Mouse (Mus musculus) midbrain, embryonic 11.5 days (tissue): ENCODE measurements around the gene C330007P06Rik. TPM values are rescaled to one million over a fixed set of nuclear protein-coding genes. Genes with fewer than 3 reads are reported as not detected.

Experiments used
- ATAC-seq: fragments of 200-750 bp; cut with Nextera tagmentation; 2 replicates; pipeline ENCODE4 v1.8.0; 2017; ENCODE audit warnings: moderate TSS enrichment, moderate library complexity; ENCODE audit not compliant: low FRiP score
- DNase-seq: peaks from one replicate; pipeline ENCODE4 v3.0.0; 2015; ENCODE audit warnings: low spot score; ENCODE audit errors: missing footprints
- H3K27ac ChIP-seq: fragments of 300-500 bp; sonication (generic); 2 replicates; pipeline ENCODE4 v1.5.1; 2014; ENCODE audit warnings: low read depth, low read length
- H3K27me3 ChIP-seq: fragments of 300-500 bp; sonication (generic); 2 replicates; pipeline ENCODE4 v1.6.1; 2014; ENCODE audit warnings: mild to moderate bottlenecking, low read length, moderate library complexity, mixed read lengths; ENCODE audit not compliant: control insufficient read depth, insufficient read depth
- H3K36me3 ChIP-seq: fragments of 300-500 bp; sonication (generic); 2 replicates; pipeline ENCODE4 v1.6.1; 2014; ENCODE audit warnings: mild to moderate bottlenecking, low read length, moderate library complexity, mixed read lengths; ENCODE audit not compliant: control insufficient read depth, insufficient read depth
- H3K4me1 ChIP-seq: fragments of 300-500 bp; sonication (generic); 2 replicates; pipeline ENCODE4 v1.6.1; 2014; ENCODE audit warnings: low read length; ENCODE audit not compliant: control insufficient read depth, insufficient read depth
- H3K4me2 ChIP-seq: fragments of 300-500 bp; sonication (generic); 2 replicates; pipeline ENCODE4 v1.6.1; 2014; ENCODE audit warnings: mild to moderate bottlenecking, moderate library complexity
- H3K4me3 ChIP-seq: fragments of 300-500 bp; sonication (generic); 2 replicates; pipeline ENCODE4 v1.5.1; 2014; ENCODE audit warnings: low read depth, low read length
- H3K9ac ChIP-seq: fragments of 300-500 bp; sonication (generic); 2 replicates; pipeline ENCODE4 v1.6.1; 2014; ENCODE audit warnings: low read length
- H3K9me3 ChIP-seq: fragments of 300-500 bp; sonication (generic); 2 replicates; pipeline ENCODE4 v1.6.1; 2016; ENCODE audit warnings: low read length; ENCODE audit not compliant: control insufficient read depth
- WGBS: fragments of 180-500 bp; shearing (Covaris S2); extraction: QIAGEN DNeasy Blood & Tissue Kit; methylation state at CpG from one replicate; pipeline ENCODE4 v1.1.7; 2014; 5-methylcytosine and 5-hydroxymethylcytosine counted together
- polyA plus RNA-seq: library from polyadenylated mRNA; unstranded; fragments of >200 nt; fragmentation: Nextera tagmentation; extraction: Ambion mirVana; gene quantifications from 2 replicates; pipeline ENCODE4 v1.2.1, GENCODE M21; 2014

Gene C330007P06Rik
- polyA plus RNA-seq, 1 experiment from 2014 or later: 35.6 TPM

DNA sequence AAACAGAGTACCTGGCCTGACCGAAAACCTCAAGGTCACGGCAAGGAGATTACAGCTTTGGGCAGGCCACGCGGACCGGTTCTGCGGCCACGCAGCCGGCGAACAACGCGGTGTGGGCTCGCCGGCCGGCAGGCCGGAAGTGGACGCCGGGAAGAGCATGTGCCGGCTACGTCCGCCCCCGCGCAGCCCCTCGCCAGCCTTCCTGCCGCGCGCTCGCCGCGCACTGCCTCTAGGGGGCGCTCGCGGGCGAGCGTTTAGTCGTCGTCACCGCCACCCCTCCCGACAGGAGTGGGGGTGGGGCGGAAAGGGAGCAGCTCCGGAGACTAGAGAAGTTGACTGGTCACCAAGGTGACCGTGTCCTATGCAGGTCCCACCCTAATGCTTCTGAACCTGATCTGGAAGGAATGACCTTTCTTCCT is 77.7 kb downstream of the C330007P06Rik start:
- WGBS: 10% methylated on average over 41 of the region's 41 CpGs
- Histone ChIP-seq H3K4me2 (peak overlapping the region; percentile 48), H3K27ac (peak overlapping the region; percentile 78), H3K36me3 (peaks cover 2% of the 10 kb centered on the region; the same call in 1 of the 2 replicates), H3K4me3 (peak overlapping the region; percentile 60), H3K9ac (peak overlapping the region; percentile 77), H3K27me3 (no peaks in the 10 kb centered on the region), H3K4me1 (no peaks in the 10 kb centered on the region), H3K9me3 (no peaks in the 10 kb centered on the region)
- ATAC-seq: peak; percentile 85
- peak; percentile 98 for DNase-seq

- Histone ChIP-seq H3K4me3 (peak within 1 kb of the TSS; percentile 60), H3K27ac (peak within 1 kb of the TSS; percentile 78), H3K9me3 (no peaks in the 10 kb centered on the region), H3K27me3 (no peaks in the 10 kb centered on the region), H3K9ac (peak within 1 kb of the TSS; percentile 77), H3K36me3 (peaks cover 2% of the 10 kb centered on the region; the same call in 1 of the 2 replicates), H3K4me2 (peak within 1 kb of the TSS; percentile 48), H3K4me1 (no peaks in the 10 kb centered on the region)
- 20% methylated on average over 41 of the region's 41 CpGs for WGBS
- peak; percentile 91 for DNase-seq
- peak; percentile 94 for ATAC-seq
These were observed 78.3 kb downstream of the C330007P06Rik start, which contains the start of gene Slc25a5 for GRCm38 (mm10) chrX:36795424-36796162. Gene Slc25a5 (plus strand): TSS chrX:36795651.

DNA sequence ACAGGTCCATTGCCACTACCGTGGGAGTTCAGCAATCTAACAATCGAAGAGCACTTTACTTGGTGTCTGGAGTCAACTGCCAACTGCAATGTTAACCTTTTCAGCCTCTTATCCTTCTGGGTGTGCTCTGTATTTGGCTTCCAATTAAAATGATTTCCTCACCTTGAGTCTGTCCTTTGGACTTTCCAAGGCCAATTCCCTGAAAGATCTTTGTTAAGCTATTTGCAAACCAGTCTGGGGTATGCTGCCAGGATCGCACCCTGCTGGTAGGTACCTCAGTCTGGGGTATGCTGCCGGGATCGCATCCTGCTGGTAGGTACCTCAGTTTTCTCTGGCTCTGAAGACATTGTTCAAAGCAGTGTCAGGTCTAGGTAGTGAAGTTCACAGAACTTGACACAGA is 79.3 kb downstream of the C330007P06Rik start:
- 60% methylated on average over 5 of the region's 5 CpGs for WGBS
- H3K4me3 ChIP-seq: no peak overlapping the region
- DNase-seq (no peak), ATAC-seq (no peak)
- no peaks in the 10 kb centered on the region for H3K27me3 ChIP-seq
- no peak overlapping the region for H3K9ac ChIP-seq
- H3K27ac ChIP-seq: no peak overlapping the region
- H3K4me1 ChIP-seq: no peaks in the 10 kb centered on the region
- no peak overlapping the region for H3K4me2 ChIP-seq
- no peaks in the 10 kb centered on the region for H3K9me3 ChIP-seq
- peaks cover 2% of the 10 kb centered on the region; the same call in 1 of the 2 replicates for H3K36me3 ChIP-seq

DNA sequence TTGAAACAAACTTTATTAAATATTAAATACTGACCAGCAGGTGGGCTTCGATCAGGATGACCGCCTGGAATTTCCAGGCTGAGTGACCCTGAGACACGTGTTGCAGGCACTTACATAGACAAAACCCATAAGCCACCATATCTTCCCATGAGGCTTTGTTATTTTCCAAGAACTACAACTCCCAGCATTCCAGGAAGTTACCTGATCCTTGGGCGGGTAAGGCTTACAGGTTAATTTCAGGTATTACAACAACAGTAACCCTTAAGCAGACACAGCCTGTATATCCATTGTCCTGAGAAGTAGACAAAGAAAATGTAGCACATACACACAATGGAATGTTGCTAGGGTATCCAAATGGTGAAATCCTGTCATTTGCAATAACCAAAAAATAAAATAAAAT is 84.6 kb downstream of the C330007P06Rik start:
- no peak overlapping the region for H3K4me2 ChIP-seq
- H3K36me3 ChIP-seq: no peaks in the 10 kb centered on the region
- no peak overlapping the region for H3K4me3 ChIP-seq
- ATAC-seq (no peak), DNase-seq (no peak)
- H3K27ac ChIP-seq: no peak overlapping the region
- no peaks in the 10 kb centered on the region for H3K9me3 ChIP-seq
- H3K9ac ChIP-seq: no peak overlapping the region
- H3K4me1 ChIP-seq: no peaks in the 10 kb centered on the region
- no peaks in the 10 kb centered on the region for H3K27me3 ChIP-seq
- WGBS: 55% methylated on average over 4 of the region's 4 CpGs

DNA sequence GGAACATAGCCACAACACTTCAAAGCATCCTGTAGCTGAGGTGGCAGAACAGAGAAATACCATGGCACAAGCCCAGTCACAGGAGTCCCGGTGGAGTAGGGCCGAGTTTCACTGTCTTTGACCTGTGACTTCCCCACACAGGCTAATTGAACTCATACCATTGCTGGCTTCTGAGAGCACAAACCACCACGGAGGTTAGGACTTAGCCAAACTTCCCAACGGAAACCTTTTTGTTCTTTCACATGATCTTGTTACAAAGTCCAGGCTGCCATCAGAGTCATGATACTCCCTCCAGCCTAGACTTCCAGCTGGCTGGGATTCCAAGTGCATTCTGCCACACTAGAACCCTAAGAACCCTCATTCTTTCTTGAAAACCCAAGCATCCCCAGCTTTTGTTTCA is 96.2 kb downstream of the C330007P06Rik start:
- no peak overlapping the region for H3K4me2 ChIP-seq
- H3K4me1 ChIP-seq: no peaks in the 10 kb centered on the region
- H3K36me3 ChIP-seq: no peaks in the 10 kb centered on the region
- DNase-seq (no peak), ATAC-seq (no peak)
- 85% methylated on average over 4 of the region's 4 CpGs for WGBS
- no peak overlapping the region for H3K4me3 ChIP-seq
- no peaks in the 10 kb centered on the region for H3K27me3 ChIP-seq
- no peaks in the 10 kb centered on the region for H3K9me3 ChIP-seq
- no peak overlapping the region for H3K27ac ChIP-seq
- no peak overlapping the region for H3K9ac ChIP-seq

DNA sequence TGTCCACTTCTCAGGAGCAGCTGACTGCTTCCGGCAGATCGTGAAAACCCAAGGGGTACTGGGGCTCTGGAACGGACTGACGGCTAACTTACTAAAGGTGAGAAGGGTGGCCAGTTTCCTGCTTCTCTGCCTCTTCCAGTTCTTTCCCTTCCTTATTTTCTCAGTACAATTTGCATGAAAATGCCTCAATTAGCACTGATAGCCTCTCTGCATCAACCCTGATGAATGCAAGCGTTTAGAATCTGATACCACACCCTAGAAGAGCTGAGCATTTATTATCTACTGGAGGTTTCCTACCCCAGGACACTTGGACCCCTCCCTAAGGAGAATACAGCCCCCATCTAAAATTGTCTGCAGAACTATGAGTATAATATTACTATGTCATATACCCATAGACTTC is 98.4 kb downstream of the C330007P06Rik start:
- Histone ChIP-seq H3K27me3 (no peaks in the 10 kb centered on the region), H3K4me3 (no peak overlapping the region), H3K36me3 (no peaks in the 10 kb centered on the region), H3K27ac (no peak overlapping the region), H3K9ac (no peak overlapping the region), H3K9me3 (no peaks in the 10 kb centered on the region), H3K4me2 (no peak overlapping the region), H3K4me1 (no peaks in the 10 kb centered on the region)
- 88% methylated on average over 5 of the region's 5 CpGs for WGBS
- ATAC-seq: no peak
- no peak for DNase-seq

Other genes starting within 250 kb of the C330007P06Rik start
- 4.3 and 5.1 TPM in 2 replicates for gene Akap17b, start 228.7 kb downstream of the C330007P06Rik start, polyA plus RNA-seq
- 0.33 and 1.0 TPM in 2 replicates for gene Slc25a43, start 130.5 kb downstream of the C330007P06Rik start, polyA plus RNA-seq
- gene Slc25a5, start 78.5 kb downstream of the C330007P06Rik start, polyA plus RNA-seq: 805 and 833 TPM in 2 replicates
- 119 and 120 TPM in 2 replicates for gene Ube2a, start 211 bp downstream of the C330007P06Rik start, polyA plus RNA-seq
- gene Nkrf, start 28.8 kb upstream of the C330007P06Rik start, polyA plus RNA-seq: 7.0 and 7.3 TPM in 2 replicates
- 47.5 and 50.0 TPM in 2 replicates for gene Sept6, start 117.7 kb upstream of the C330007P06Rik start, polyA plus RNA-seq
- gene Sowahd, start 174.7 kb upstream of the C330007P06Rik start, polyA plus RNA-seq: not detected in 2 replicates
- 434 and 478 TPM in 2 replicates for gene Rpl39, start 211.3 kb upstream of the C330007P06Rik start, polyA plus RNA-seq
- gene Upf3b, start 236.2 kb upstream of the C330007P06Rik start, polyA plus RNA-seq: 17.3 and 22.1 TPM in 2 replicates